Mouse (Mus musculus) cerebellum, adult 2 months (tissue): ENCODE data around the gene Nxn. TPM values are rescaled to one million over a fixed set of nuclear protein-coding genes. Genes with fewer than 3 reads are reported as not detected.

Experiments used
- DNase-seq, 2 experiments: peaks; one replicate each; pipeline ENCODE4 v3.0.0; 2021
- H3K27ac ChIP-seq: fragments of 200-500 bp; 2 replicates; pipeline ENCODE4 v1.5.1; 2012; ENCODE audit warnings: low read length, control low read depth, inconsistent platforms; ENCODE audit not compliant: insufficient read depth
- H3K27me3 ChIP-seq: fragments of 200-500 bp; 2 replicates; pipeline ENCODE4 v1.6.1; 2012; ENCODE audit warnings: inconsistent platforms, mild to moderate bottlenecking, low read length, moderate library complexity; ENCODE audit not compliant: control insufficient read depth, insufficient read depth
- H3K4me1 ChIP-seq: fragments of 200-500 bp; 2 replicates; pipeline ENCODE4 v1.6.1; 2011; ENCODE audit warnings: low read length; ENCODE audit not compliant: control insufficient read depth, insufficient read depth
- H3K4me3 ChIP-seq: fragments of 200-500 bp; replicated peaks from 2 replicates; pipeline ENCODE3; 2011; ENCODE audit warnings: mild to moderate bottlenecking, low read depth, low read length, control low read depth; ENCODE audit not compliant: insufficient read depth
- CTCF ChIP-seq: fragments of 200-500 bp; IDR thresholded peaks from 2 replicates; pipeline ENCODE4 v1.5.1; 2011; ENCODE audit warnings: low read depth, mild to moderate bottlenecking, control low read depth, low read length, moderate library complexity, borderline replicate concordance; ENCODE audit not compliant: insufficient read depth
- POLR2A ChIP-seq: fragments of 200-500 bp; IDR thresholded peaks from 2 replicates; pipeline ENCODE4 v1.6.1; 2011; ENCODE audit warnings: low read length, control low read depth, borderline replicate concordance; ENCODE audit not compliant: insufficient read depth
- WGBS: fragments of 180-500 bp; shearing (Covaris S2); methylation state at CpG from one replicate; pipeline ENCODE4 v1.1.7; 2018; 5-methylcytosine and 5-hydroxymethylcytosine counted together
- polyA plus RNA-seq: library from polyadenylated mRNA; depleted of rRNA; stranded (reverse); fragments of >200 nt; gene quantifications from 2 replicates; pipeline ENCODE4 v1.2.3, GENCODE M21; 2012

Nxn gene
- polyA plus RNA-seq, 1 experiment, result 24.3 TPM

- TF ChIP-seq POLR2A, result 0 out of 2 replicates have a peak, but pooled peaks have one; percentile 12
- TF ChIP-seq CTCF, result peak; percentile 6; the same call in 1 of the 2 replicates
- H3K4me1 ChIP-seq, result peaks cover 72% of the 10 kb centered on the region
- no peak overlapping the region for H3K4me3 ChIP-seq
- H3K27me3 ChIP-seq, result no peaks in the 10 kb centered on the region
- peak; percentile 88 to 94 for DNase-seq
- WGBS, result 6% methylated on average over 11 of the region's 11 CpGs
- H3K27ac ChIP-seq, result peak overlapping the region; percentile 48
These were observed 108.6 kb downstream of the Nxn start for GRCm38 (mm10) chr11:76290367-76290766.

DNA sequence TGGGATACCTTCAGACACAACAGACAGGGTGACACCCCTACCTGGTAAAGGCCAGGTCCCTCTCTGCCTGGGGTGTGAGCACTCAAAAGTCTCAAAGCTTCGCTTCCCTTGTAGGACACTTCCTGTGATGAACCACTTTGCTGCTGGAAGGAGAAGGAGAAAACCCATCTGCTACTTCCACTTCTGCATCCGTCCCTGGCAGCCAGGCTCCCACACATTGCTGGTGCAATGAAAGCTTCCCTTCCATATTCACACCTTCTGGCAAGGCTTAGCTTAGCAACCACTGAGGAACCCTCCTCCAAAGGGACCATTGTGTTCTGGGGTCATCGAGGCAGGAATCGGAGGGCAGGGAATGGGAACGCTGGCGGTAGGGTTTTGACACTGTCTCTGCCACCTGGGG, 110.3 kb downstream of the Nxn start:
- WGBS, result 27% methylated on average over 6 of the region's 6 CpGs
- peak in 1 of 2 experiments; percentile 46 for DNase-seq
- TF ChIP-seq CTCF, result no peak
- no peak for TF ChIP-seq POLR2A
- H3K27ac ChIP-seq, result peak overlapping the region; percentile 42
- H3K27me3 ChIP-seq, result no peaks in the 10 kb centered on the region
- no peak overlapping the region for H3K4me3 ChIP-seq
- H3K4me1 ChIP-seq, result peaks cover 57% of the 10 kb centered on the region

DNA sequence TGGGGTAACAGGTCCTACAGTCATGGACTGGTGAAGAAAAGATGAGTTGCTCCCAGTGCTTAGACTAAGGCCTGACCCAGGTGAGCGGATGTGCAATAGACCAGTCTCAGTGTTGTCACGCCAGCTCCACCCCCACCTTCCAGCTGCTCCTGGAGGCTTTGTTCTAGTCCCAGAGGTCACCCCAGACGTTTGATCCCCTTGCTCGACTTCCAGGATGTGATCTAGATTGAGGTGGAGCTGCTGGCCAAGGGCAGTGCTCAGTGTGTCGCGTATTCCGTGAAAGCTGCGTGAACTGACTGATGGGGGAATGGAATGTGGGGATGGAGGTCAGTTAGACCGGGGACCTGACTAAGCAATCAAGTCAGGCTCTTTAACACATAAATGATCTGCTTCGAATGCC, 111.6 kb downstream of the Nxn start:
- TF ChIP-seq CTCF, result no peak
- TF ChIP-seq POLR2A, result no peak
- WGBS, result 76% methylated on average over 10 of the region's 10 CpGs
- no peak overlapping the region for H3K4me3 ChIP-seq
- H3K27ac ChIP-seq, result no peak overlapping the region; the same call in 1 of the 2 replicates
- peaks cover 47% of the 10 kb centered on the region for H3K4me1 ChIP-seq
- H3K27me3 ChIP-seq, result no peaks in the 10 kb centered on the region
- no peak for DNase-seq

- no peak for DNase-seq
- Histone ChIP-seq H3K27ac (no peak overlapping the region), H3K27me3 (no peaks in the 10 kb centered on the region), H3K4me3 (no peak overlapping the region), H3K4me1 (peaks cover 41% of the 10 kb centered on the region)
- WGBS, result 57% methylated on average over 10 of the region's 10 CpGs
- TF ChIP-seq CTCF (no peak), POLR2A (no peak)
These were observed 112.3 kb downstream of the Nxn start for GRCm38 (mm10) chr11:76286534-76287126.

- no peak for TF ChIP-seq CTCF
- no peak for TF ChIP-seq POLR2A
- no peak overlapping the region for H3K27ac ChIP-seq
- WGBS, result 80% methylated on average over 7 of the region's 7 CpGs
- no peaks in the 10 kb centered on the region for H3K27me3 ChIP-seq
- no peak for DNase-seq
- peaks cover 38% of the 10 kb centered on the region for H3K4me1 ChIP-seq
- H3K4me3 ChIP-seq, result no peak overlapping the region
These were observed 113.4 kb downstream of the Nxn start for GRCm38 (mm10) chr11:76285431-76286075.

- 98% methylated on average over 6 of the region's 6 CpGs for WGBS
- DNase-seq, result no peak
- peaks cover 37% of the 10 kb centered on the region for H3K4me1 ChIP-seq
These were observed 115.1 kb downstream of the Nxn start for GRCm38 (mm10) chr11:76283841-76284240.

DNA sequence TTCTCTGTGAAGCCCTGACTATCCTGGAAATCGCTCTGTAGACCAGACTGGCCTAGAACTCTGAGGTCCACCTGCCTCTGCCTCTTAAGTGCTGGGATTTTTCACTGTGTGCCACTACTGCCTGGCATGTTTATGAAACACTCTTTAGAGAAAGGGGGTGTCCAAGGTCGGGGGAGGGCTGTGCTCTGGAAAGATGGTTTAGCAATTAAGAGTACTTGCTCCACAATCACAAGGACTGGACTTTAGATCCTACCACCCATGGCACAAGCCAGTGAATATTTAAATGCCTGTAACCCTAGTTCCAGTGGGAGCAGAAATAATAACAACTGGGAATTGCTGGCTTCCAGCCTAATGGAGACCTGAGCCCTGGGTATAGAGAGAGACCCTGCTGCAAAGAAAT, 119.0 kb downstream of the Nxn start:
- TF ChIP-seq POLR2A (no peak), CTCF (no peak)
- 54% methylated on average over 2 of the region's 2 CpGs for WGBS
- H3K4me1 ChIP-seq, result peaks cover 19% of the 10 kb centered on the region
- H3K27me3 ChIP-seq, result no peaks in the 10 kb centered on the region
- DNase-seq, result no peak
- H3K27ac ChIP-seq, result peak overlapping the region; percentile 42; the same call in 1 of the 2 replicates
- no peak overlapping the region for H3K4me3 ChIP-seq

More at GRCm38 (mm10) chr11:76283841-76284240, 115.1 kb downstream of the Nxn start:
- TF ChIP-seq CTCF, result no peak
- TF ChIP-seq POLR2A, result no peak
- H3K27ac ChIP-seq, result no peak overlapping the region
- H3K4me3 ChIP-seq, result no peak overlapping the region
- no peaks in the 10 kb centered on the region for H3K27me3 ChIP-seq

GRCm38 (mm10) chr11:76278960-76279852, 119.7 kb downstream of the Nxn start:
- 32% methylated on average over 14 of the region's 14 CpGs for WGBS
- DNase-seq, result peak in 1 of 2 experiments; percentile 57
- no peak overlapping the region for H3K4me3 ChIP-seq
- H3K27ac ChIP-seq, result peak overlapping the region; percentile 42
- H3K27me3 ChIP-seq, result no peaks in the 10 kb centered on the region
- TF ChIP-seq CTCF (no peak), POLR2A (no peak)
- peaks cover 19% of the 10 kb centered on the region for H3K4me1 ChIP-seq
